Mouse (Mus musculus): ENCODE data around the gene Uqcrfs1. TPM values are rescaled to one million over a fixed set of nuclear protein-coding genes. Genes with fewer than 3 reads are reported as not detected.

The Uqcrfs1 gene
- polyA plus RNA-seq, 1 experiment from 2014 or later = 191 TPM

DNA sequence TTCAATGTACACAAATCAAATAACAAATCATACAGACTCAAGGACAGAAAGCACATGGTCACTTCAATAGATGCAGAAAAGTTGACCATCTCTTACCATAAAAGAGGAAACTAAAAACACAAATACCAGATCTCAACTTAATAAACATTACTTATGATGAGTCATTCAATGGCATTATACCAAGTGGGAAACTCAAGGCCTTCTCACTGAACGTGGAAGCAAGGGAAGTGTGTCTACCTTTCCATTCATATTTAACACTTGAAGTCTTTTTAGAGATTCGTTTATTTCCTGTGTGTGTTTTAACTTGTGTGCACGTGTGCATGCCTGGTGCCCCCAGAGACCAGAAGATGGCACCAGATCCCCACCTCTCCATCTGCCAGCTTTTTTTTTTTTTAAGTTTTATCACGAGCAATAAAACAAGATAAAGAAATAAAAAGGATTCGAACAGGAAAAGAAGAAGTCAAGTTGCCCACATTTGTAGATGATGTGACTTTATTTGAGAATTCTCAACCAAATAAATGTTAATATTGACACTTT, 8.0 kb upstream of the Uqcrfs1 start:
- Histone ChIP-seq H3K4me3 (no peak overlapping the region), H3K4me2 (replicated peaks) (no peak overlapping the region), H3K27ac (no peak overlapping the region), H3K9me3 (no peaks in the 10 kb centered on the region), H3K27me3 (no peaks in the 10 kb centered on the region), H3K9ac (no peak overlapping the region), H3K4me1 (no peaks in the 10 kb centered on the region), H3K36me3 (no peaks in the 10 kb centered on the region)
- no peak for ATAC-seq (ENCODE audit: low FRiP score, low read depth)
- WGBS = 40% methylated on average over 5 of the region's 5 CpGs

DNA sequence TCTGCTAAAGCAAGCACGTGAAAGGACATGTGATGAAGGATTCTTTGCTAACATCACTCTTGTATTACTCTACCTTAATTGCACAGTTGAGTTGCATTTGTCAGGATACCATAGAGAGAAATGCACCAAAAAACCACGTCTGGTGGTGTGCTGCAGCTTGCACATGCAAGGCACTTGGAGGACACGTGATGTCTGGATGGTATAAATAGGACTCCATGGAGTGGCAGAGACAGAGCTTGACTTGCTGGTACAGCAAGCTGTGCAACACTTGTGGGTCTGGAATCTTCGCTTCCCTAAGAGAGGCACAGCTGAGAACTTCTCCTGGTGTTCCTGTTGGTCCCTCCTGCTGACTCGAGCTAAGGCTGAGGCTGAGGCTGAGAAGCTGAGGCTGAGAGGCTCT, 4.2 kb upstream of the Uqcrfs1 start:
- WGBS = 71% methylated on average over 5 of the region's 5 CpGs
- no peak overlapping the region for H3K27ac ChIP-seq
- no peak for ATAC-seq (ENCODE audit: low FRiP score, low read depth)
- H3K9ac ChIP-seq = no peak overlapping the region
- H3K4me1 ChIP-seq = peaks cover 1% of the 10 kb centered on the region
- no peak overlapping the region for H3K4me2 ChIP-seq (replicated peaks)
- H3K36me3 ChIP-seq = no peaks in the 10 kb centered on the region
- no peaks in the 10 kb centered on the region for H3K27me3 ChIP-seq
- no peak overlapping the region for H3K4me3 ChIP-seq
- H3K9me3 ChIP-seq = no peaks in the 10 kb centered on the region

DNA sequence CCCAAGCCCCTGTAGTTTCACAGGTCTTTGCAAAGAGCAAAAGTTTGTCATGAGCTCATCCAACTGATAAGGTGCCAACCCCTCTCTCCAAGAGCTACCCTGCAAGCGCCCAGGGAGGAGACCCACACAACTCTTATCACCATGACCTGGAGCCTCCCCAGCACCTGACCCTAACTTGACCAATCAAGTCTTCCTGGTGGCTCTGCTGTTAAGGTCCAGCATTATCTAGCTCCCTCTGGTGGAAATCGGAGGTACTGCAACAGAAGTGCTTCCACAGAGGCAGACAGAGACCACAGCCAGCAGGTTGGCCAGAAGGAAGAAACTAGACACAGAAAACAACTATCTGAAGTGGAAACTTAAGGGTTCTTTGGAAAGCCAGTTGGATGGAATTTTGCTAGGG, 3.7 kb upstream of the Uqcrfs1 start:
- H3K9me3 ChIP-seq = no peaks in the 10 kb centered on the region
- WGBS = 14% methylated on average over 2 of the region's 2 CpGs
- no peak overlapping the region for H3K4me3 ChIP-seq
- H3K9ac ChIP-seq = no peak overlapping the region
- ATAC-seq (ENCODE audit: low FRiP score, low read depth) = no peak
- H3K27ac ChIP-seq = no peak overlapping the region
- no peak overlapping the region for H3K4me2 ChIP-seq (replicated peaks)
- no peaks in the 10 kb centered on the region for H3K27me3 ChIP-seq
- H3K4me1 ChIP-seq = peaks cover 7% of the 10 kb centered on the region
- H3K36me3 ChIP-seq = no peaks in the 10 kb centered on the region

DNA sequence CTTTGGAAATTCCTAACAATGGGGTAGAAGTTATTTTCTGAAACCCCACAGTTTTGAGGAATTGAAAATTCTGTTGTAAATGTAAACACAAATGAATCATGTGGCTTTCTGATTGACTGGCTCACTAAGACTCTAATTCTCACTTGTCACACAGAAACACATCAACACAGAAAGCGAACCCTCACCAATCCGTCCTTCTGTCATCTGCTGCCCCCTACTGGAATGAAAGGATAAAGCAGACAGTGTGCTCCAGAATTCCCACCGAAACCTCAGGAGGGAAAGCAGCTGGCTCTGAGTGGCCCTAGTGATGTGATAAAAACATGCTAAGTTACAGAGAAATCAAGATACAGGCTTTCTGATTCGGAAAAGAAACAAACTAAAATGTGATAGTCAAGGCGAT, 14.4 kb downstream of the Uqcrfs1 start:
- no peak overlapping the region for H3K4me2 ChIP-seq (replicated peaks)
- no peaks in the 10 kb centered on the region for H3K36me3 ChIP-seq
- no peaks in the 10 kb centered on the region for H3K27me3 ChIP-seq
- no peak overlapping the region for H3K4me3 ChIP-seq
- no peak for ATAC-seq (ENCODE audit: low FRiP score, low read depth)
- no peak overlapping the region for H3K9ac ChIP-seq
- no peaks in the 10 kb centered on the region for H3K9me3 ChIP-seq
- no peaks in the 10 kb centered on the region for H3K4me1 ChIP-seq
- no peak overlapping the region for H3K27ac ChIP-seq
- 9% methylated on average over 5 of the region's 5 CpGs for WGBS

DNA sequence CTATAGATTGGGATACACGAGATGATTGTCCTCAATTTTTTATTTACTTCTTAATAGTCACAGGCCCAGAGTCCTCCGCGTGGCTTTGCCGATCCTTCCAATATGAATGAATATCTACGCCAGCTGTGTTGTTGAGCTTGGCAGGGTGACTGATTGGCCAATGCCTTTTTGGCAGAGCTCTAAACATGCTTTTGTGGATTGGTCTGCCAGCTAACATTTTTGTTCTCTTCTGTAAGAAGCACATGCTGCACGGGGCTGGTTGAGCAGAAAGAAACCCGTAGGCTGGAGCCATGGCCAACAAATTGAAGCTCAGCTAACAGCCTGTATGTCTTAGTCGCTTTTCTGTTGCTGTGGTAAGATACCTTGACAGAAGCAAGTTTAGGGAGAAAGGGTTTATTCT, 20.2 kb downstream of the Uqcrfs1 start:
- 88% methylated on average over 8 of the region's 8 CpGs for WGBS
- Histone ChIP-seq H3K4me1 (no peaks in the 10 kb centered on the region), H3K36me3 (no peaks in the 10 kb centered on the region), H3K4me2 (replicated peaks) (no peak overlapping the region), H3K27me3 (no peaks in the 10 kb centered on the region), H3K9me3 (peaks cover 3% of the 10 kb centered on the region; the same call in 1 of the 2 replicates), H3K9ac (no peak overlapping the region), H3K4me3 (no peak overlapping the region), H3K27ac (no peak overlapping the region)
- ATAC-seq (ENCODE audit: low FRiP score, low read depth) = no peak

DNA sequence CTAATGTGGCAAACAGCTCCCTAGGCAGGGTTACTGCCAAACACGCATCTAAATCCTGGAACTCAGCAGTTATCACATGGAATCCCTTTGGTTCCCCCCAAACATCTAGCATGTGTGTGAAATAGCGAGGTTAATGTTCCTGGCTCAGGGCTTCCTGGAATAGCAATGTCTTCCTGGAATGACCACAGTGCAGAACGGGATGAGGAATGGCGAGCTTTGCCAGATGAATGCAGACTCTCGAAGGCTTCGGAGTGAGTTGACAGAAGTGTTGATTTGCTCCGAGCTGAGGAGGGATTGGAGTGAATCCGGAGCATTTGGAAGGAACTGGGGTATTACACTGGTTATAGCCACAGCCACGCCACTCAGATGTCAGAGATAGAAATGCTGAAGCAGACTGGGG, 21.2 kb downstream of the Uqcrfs1 start:
- Histone ChIP-seq H3K27me3 (no peaks in the 10 kb centered on the region), H3K4me1 (no peaks in the 10 kb centered on the region), H3K4me2 (replicated peaks) (no peak overlapping the region), H3K27ac (no peak overlapping the region), H3K9me3 (peaks cover 3% of the 10 kb centered on the region; the same call in 1 of the 2 replicates), H3K9ac (no peak overlapping the region), H3K4me3 (no peak overlapping the region), H3K36me3 (no peaks in the 10 kb centered on the region)
- 85% methylated on average over 9 of the region's 9 CpGs for WGBS
- no peak for ATAC-seq (ENCODE audit: low FRiP score, low read depth)

DNA sequence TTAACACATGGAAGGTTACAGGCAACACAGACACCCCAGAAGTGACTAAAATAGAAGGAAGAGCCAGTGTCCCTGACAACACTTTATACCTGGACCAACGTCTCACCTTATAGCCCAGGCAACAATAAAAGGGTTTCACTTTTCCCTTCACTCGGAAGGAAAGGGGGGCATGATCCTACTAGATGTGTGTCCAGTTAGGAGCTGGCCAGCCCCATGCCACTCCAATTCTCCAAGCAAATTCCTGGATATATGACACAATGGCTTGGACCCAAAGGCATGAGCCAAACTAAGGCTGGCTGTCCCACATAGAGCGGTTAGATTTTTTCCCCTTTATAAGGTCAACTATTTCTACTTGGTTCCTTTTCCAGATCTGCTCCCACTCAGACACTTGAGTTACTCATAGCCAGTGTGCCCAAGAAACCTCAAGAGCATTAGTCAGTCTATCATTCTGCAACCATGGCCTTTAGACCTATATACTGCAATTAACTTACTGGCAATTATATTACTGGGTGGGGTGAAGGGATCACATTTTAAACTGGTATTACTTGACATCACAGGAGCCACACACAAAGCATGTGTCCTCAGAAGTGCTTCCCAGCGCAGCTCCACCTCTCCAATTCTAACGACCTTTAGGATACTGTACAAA, 21.8 kb downstream of the Uqcrfs1 start:
- Histone ChIP-seq H3K9ac (no peak overlapping the region), H3K27me3 (no peaks in the 10 kb centered on the region), H3K4me3 (no peak overlapping the region), H3K9me3 (peaks cover 3% of the 10 kb centered on the region; the same call in 1 of the 2 replicates), H3K36me3 (no peaks in the 10 kb centered on the region), H3K27ac (no peak overlapping the region), H3K4me2 (replicated peaks) (no peak overlapping the region), H3K4me1 (no peaks in the 10 kb centered on the region)
- 89% methylated on average over 5 of the region's 5 CpGs for WGBS
- ATAC-seq (ENCODE audit: low FRiP score, low read depth) = no peak

DNA sequence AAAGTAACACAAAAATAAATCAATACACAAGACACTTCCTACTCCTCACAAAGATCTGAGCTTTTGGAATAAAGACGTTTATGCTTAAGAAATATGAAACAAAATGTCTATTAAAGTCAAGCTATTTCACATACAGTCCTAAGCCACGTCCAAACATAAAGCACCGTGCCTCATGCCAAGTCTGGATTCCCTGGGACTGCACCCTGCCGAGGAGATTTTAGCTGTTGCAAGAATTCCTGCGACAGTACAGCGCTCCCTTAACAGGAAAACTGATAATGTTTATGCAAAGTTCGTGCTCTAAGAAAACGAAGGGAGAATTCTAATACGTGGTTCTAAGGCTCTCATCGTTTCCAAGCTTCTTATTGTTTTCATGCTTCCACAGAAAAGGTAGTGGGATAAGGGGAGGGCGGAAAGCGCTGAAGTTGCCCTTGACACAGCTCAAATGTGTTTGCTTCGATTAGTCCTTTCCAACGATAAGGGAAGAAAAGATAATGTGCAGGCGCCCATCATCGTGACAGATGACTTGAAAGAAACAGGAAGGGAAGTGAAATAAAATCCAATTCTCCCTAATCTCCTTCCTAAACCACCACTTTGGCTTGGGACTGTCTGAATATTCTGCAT, 23.8 kb downstream of the Uqcrfs1 start:
- no peak overlapping the region for H3K4me2 ChIP-seq (replicated peaks)
- H3K27me3 ChIP-seq = no peaks in the 10 kb centered on the region
- no peak overlapping the region for H3K9ac ChIP-seq
- 75% methylated on average over 16 of the region's 16 CpGs for WGBS
- H3K9me3 ChIP-seq = peaks cover 3% of the 10 kb centered on the region; the same call in 1 of the 2 replicates
- no peak overlapping the region for H3K27ac ChIP-seq
- no peak for ATAC-seq (ENCODE audit: low FRiP score, low read depth)
- H3K4me3 ChIP-seq = no peak overlapping the region
- no peaks in the 10 kb centered on the region for H3K36me3 ChIP-seq
- H3K4me1 ChIP-seq = no peaks in the 10 kb centered on the region

DNA sequence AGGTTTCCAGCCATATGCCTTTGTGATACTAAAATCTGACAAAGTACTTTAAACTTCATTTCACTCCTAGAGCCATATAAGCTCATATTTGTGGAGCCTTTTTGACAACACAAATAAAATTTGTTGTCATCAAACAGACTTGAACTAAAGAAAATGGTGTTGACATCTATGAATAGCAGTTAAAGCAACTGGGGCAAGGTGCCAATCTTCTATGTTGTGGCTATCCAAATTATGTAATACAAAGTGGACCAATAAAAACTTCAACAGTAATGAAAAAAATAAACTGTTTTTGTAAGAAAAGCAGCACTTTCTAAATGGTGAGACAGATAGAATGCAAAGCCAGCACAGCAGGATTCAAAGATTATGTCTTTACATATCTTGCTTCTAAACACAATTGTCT, 27.0 kb downstream of the Uqcrfs1 start:
- no peak overlapping the region for H3K4me3 ChIP-seq

DNA sequence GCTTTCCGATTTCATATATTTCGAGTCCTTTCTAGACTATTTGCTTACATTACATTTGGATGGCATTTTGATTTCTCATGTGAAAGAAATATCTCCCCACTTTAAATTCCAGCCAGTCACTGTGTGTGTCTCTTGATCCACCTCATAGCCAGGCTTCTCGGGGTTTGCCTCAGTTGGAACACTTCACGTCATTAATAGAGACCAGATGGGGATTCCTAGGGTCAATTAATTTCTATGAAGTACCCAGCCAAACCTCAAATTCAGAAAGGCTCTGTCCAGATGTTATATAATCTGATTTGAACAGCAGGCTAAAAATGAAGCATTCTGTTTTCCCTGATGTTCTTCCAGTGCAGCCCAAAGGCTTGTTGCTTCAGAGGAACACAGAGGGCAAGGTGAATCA, 37.5 kb downstream of the Uqcrfs1 start:
- Histone ChIP-seq H3K4me1 (0 out of 2 replicates have a peak, but pooled peaks cover 2% of the 10 kb centered on the region), H3K4me2 (replicated peaks) (no peak overlapping the region), H3K27me3 (no peaks in the 10 kb centered on the region), H3K36me3 (no peaks in the 10 kb centered on the region), H3K27ac (no peak overlapping the region), H3K4me3 (no peak overlapping the region), H3K9me3 (no peaks in the 10 kb centered on the region), H3K9ac (no peak overlapping the region)
- ATAC-seq (ENCODE audit: low FRiP score, low read depth) = no peak
- WGBS = 40% methylated on average over 4 of the region's 4 CpGs

More for the DNA sequence above, 27.0 kb downstream of the Uqcrfs1 start:
- ATAC-seq (ENCODE audit: low FRiP score, low read depth) = no peak
- Histone ChIP-seq H3K4me2 (replicated peaks) (no peak overlapping the region), H3K27me3 (no peaks in the 10 kb centered on the region), H3K4me1 (no peaks in the 10 kb centered on the region), H3K36me3 (no peaks in the 10 kb centered on the region), H3K9ac (no peak overlapping the region), H3K27ac (no peak overlapping the region), H3K9me3 (peaks cover 3% of the 10 kb centered on the region; the same call in 1 of the 2 replicates)

DNA sequence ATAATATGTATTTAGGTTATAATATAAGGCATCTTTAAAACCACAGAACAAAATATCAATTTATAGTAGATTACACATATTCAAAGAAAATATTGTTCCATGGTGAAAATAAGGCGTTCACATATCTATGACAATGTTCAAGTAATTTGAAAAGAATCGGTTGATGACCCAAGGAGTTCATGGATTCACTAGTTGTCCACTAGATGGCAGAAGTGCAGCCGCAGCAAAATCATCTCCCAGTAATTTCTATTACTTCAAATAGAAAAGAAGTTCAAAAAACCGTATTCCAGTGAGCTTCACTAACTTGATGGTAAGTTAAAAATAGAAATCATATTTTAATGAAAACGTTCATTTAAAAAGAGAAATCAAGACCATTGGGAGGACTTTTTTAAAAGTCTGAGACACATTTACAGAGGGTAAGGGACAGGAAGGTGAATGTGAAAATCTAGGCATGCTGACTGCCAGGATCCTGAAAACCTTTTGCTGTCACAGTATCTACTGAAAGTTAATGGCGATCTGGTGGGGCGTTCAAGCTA, 43.2 kb downstream of the Uqcrfs1 start:
- Histone ChIP-seq H3K36me3 (no peaks in the 10 kb centered on the region), H3K4me2 (replicated peaks) (no peak overlapping the region), H3K27me3 (no peaks in the 10 kb centered on the region), H3K27ac (no peak overlapping the region), H3K4me3 (no peak overlapping the region), H3K9me3 (no peaks in the 10 kb centered on the region), H3K9ac (no peak overlapping the region), H3K4me1 (no peaks in the 10 kb centered on the region)
- WGBS = 33% methylated on average over 7 of the region's 7 CpGs
- ATAC-seq (ENCODE audit: low FRiP score, low read depth) = 0 out of 2 replicates have a peak, but pooled peaks have one; percentile 19

All from limb, embryonic 13.5 days (tissue).